Mouse (Mus musculus): Measurements from ENCODE around the gene Ncl.

DNA sequence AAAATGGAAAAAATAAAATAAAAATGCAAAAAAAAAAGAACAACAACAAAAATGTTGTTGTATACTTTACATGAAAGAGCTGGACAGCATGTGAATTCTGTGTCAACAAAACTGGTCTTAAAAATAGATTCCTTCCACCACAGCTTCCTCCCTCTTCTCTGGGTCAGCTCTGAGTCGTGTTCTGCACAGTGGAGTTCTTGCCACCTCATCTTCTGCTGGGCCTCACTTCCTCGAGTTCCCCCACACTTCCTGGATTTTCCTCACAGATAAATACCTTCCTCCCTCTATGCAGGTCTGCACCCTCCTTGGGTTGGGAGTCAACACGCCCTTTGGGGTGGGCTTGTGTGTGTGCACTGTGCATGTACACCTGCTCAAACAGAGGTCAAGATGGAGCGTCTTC, 47.1 kb upstream of the Ncl start:
- TF ChIP-seq CTCF (IDR thresholded peaks at IDR 0.05; ENCODE audit: low read depth, low read length), result no peak
- no peak for TF ChIP-seq POLR2A (IDR thresholded peaks at IDR 0.05; ENCODE audit: extremely low read depth, insufficient read depth, low read length)
